25 mouse cellular contexts compared by ENCODE assay signal in the genomic region with DNA sequence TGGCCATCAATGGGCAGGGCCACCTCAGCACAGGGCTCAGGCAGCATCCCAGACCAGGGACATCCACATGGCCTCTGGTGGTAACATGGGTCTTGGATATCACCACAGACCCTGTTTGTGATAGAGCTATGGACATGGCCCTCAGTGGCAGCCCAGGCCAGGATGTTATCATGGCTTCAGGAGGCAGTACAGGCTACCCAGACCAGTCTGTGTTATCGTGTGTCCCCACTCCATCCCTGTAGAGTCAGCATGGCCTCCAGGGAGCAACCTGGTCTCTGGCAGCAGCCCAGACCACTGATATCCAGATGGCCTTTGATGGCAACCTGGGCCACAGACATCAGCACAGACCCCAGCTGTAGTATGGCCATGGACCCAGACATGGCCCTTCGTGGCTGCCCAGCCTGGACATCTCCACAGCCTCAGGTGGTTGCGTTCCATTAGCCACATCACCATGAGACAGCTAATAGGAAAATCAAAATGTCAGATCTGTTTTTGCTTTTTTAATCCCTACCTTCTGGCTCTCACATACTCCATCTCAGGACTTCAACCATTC. TPM values are rescaled to one million over a fixed set of nuclear protein-coding genes. Genes with fewer than 3 reads are reported as not detected.
A peak's percentile ranks its signal among the peaks of the same experiment; 100 is the strongest.
DNase-seq lines count a peak whose midpoint lies in the region; ATAC-seq and TF ChIP-seq lines count a peak whose summit lies in the region.
"Had no signal": no experiment of that assay in that cellular context is flagged by ENCODE, and none has a peak within 500 bp of the region (broad histone marks: within the 10 kb centered on the region; RNA-seq: fewer than 3 reads in every experiment).

No protein-coding gene starts in this region.

- no peak overlapping the region for H3K9ac ChIP-seq in heart, embryonic 14.5 days (ENCODE audit: low read length)
- H3K9ac ChIP-seq in liver, embryonic 12.5 days = no peak overlapping the region
- H3K9ac ChIP-seq in liver, postnatal 0 days (replicated peaks) = no peak overlapping the region
- H3K9ac ChIP-seq in neural tube, embryonic 14.5 days (replicated peaks; ENCODE audit: low read depth, low read length) = no peak overlapping the region
- H3K9ac ChIP-seq: liver, embryonic 14.5 days; lung, embryonic 14.5 days had no signal

- H3K36me3 ChIP-seq in heart, embryonic 14.5 days (ENCODE audit: control insufficient read depth, insufficient read depth, low read length) = no peaks in the 10 kb centered on the region
- no peaks in the 10 kb centered on the region for H3K36me3 ChIP-seq in liver, embryonic 12.5 days
- H3K36me3 ChIP-seq in liver, postnatal 0 days (replicated peaks; ENCODE audit: insufficient read depth, low read length) = no peaks in the 10 kb centered on the region
- no peaks in the 10 kb centered on the region for H3K36me3 ChIP-seq in neural tube, embryonic 14.5 days (ENCODE audit: control insufficient read depth, insufficient read depth, low read length)

- H3K27me3 ChIP-seq in heart, embryonic 14.5 days (ENCODE audit: control insufficient read depth, insufficient read depth, low read length) = no peaks in the 10 kb centered on the region
- no peaks in the 10 kb centered on the region for H3K27me3 ChIP-seq in liver, embryonic 12.5 days (replicated peaks)
- no peaks in the 10 kb centered on the region for H3K27me3 ChIP-seq in liver, postnatal 0 days (ENCODE audit: insufficient read depth, low read length)
- H3K27me3 ChIP-seq in neural tube, embryonic 14.5 days (ENCODE audit: control insufficient read depth, insufficient read depth, low read length) = no peaks in the 10 kb centered on the region
- H3K27me3 ChIP-seq: Patski had no signal

- ATAC-seq in heart, embryonic 14.5 days (ENCODE audit: insufficient number of reproducible peaks, insufficient read depth, low FRiP score, low read depth) = 0 out of 2 replicates have a peak, but pooled peaks have one; percentile 31
- 0 out of 2 replicates have a peak, but pooled peaks have one; percentile 40 for ATAC-seq in liver, embryonic 12.5 days
- ATAC-seq in liver, postnatal 0 days = no peak
- peak; percentile 31; the same call in 1 of the 2 replicates for ATAC-seq in neural tube, embryonic 14.5 days (ENCODE audit: low read depth)
- ATAC-seq: forebrain, embryonic 14.5 days; intestine, embryonic 16.5 days; Patski had no signal

- TF ChIP-seq EP300 in liver, postnatal 0 days (IDR thresholded peaks at IDR 0.05; ENCODE audit: low read depth) = no peak

- no peak for TF ChIP-seq CTCF in liver, postnatal 0 days (IDR thresholded peaks at IDR 0.05; ENCODE audit: low read depth)

- DNase-seq in heart, adult 9 months (ENCODE audit: low spot score in 2 of 2) = no peak
- no peak for DNase-seq in liver, postnatal 0 days
- no peak for DNase-seq in neural tube, embryonic 10.5 days (ENCODE audit: extremely low spot score, low spot score)
- no peak for DNase-seq in retina, embryonic 14.5 days (ENCODE audit: low spot score)
- DNase-seq: adrenal gland, postnatal 10 days; cerebellum, adult 8-10 months; cerebellum, postnatal 25 days; gastrocnemius, postnatal 14 days; kidney, adult 9 months; kidney, postnatal 14 days; layer of hippocampus, adult 9-11 months; lung, embryonic 14.5 days; lung, postnatal 14 days; right cerebral cortex, postnatal 4 days; thymus, adult 2 months; thymus, postnatal 36 days had no signal

- 87% methylated on average over 3 of the region's 3 CpGs for WGBS in heart, embryonic 14.5 days
- 72% methylated on average over 3 of the region's 3 CpGs for WGBS in liver, embryonic 12.5 days (ENCODE audit: insufficient replicate concordance)
- 90% methylated on average over 3 of the region's 3 CpGs for WGBS in liver, postnatal 0 days (ENCODE audit: insufficient replicate concordance)
- WGBS in neural tube, embryonic 14.5 days = 94% methylated on average over 3 of the region's 3 CpGs

- no peaks in the 10 kb centered on the region for H3K9me3 ChIP-seq in heart, embryonic 14.5 days (ENCODE audit: control insufficient read depth, low read length)
- H3K9me3 ChIP-seq in liver, embryonic 12.5 days (replicated peaks) = no peaks in the 10 kb centered on the region
- H3K9me3 ChIP-seq in liver, postnatal 0 days (ENCODE audit: low read length) = no peaks in the 10 kb centered on the region
- no peaks in the 10 kb centered on the region for H3K9me3 ChIP-seq in neural tube, embryonic 14.5 days (ENCODE audit: control insufficient read depth, low read length)

- H3K4me3 ChIP-seq in heart, embryonic 14.5 days (ENCODE audit: control insufficient read depth in 1 of 2, insufficient read depth in 1 of 2, low read depth in 1 of 2, low read length in 2 of 2) = no peak overlapping the region
- H3K4me3 ChIP-seq in liver, embryonic 12.5 days = no peak overlapping the region
- H3K4me3 ChIP-seq in liver, postnatal 0 days (ENCODE audit: low read depth, low read length) = no peak overlapping the region
- no peak overlapping the region for H3K4me3 ChIP-seq in neural tube, embryonic 14.5 days (ENCODE audit: low read depth, low read length)

- no peaks in the 10 kb centered on the region for H3K4me1 ChIP-seq in heart, embryonic 14.5 days (ENCODE audit: control insufficient read depth in 2 of 2, insufficient read depth in 2 of 2, low read length in 2 of 2)
- no peaks in the 10 kb centered on the region for H3K4me1 ChIP-seq in liver, embryonic 12.5 days
- no peaks in the 10 kb centered on the region for H3K4me1 ChIP-seq in liver, postnatal 0 days (ENCODE audit: insufficient read depth)
- no peaks in the 10 kb centered on the region for H3K4me1 ChIP-seq in neural tube, embryonic 14.5 days (ENCODE audit: control insufficient read depth, insufficient read depth, low read length)

- H3K27ac ChIP-seq in heart, embryonic 14.5 days (replicated peaks in 1 of 2; ENCODE audit: control insufficient read depth in 1 of 2, insufficient read depth in 1 of 2, low read depth in 2 of 2, low read length in 2 of 2) = no peak overlapping the region
- H3K27ac ChIP-seq in liver, embryonic 12.5 days = no peak overlapping the region
- no peak overlapping the region for H3K27ac ChIP-seq in liver, postnatal 0 days (ENCODE audit: low read depth)
- H3K27ac ChIP-seq in neural tube, embryonic 14.5 days (ENCODE audit: low read depth, low read length) = no peak overlapping the region
- H3K27ac ChIP-seq: liver, embryonic 14.5 days; stomach, postnatal 0 days had no signal

- no peak overlapping the region for H3K4me2 ChIP-seq in heart, embryonic 14.5 days (ENCODE audit: low read length)
- H3K4me2 ChIP-seq in liver, embryonic 12.5 days = no peak overlapping the region
- H3K4me2 ChIP-seq in liver, postnatal 0 days (ENCODE audit: low read depth, low read length) = no peak overlapping the region
- H3K4me2 ChIP-seq in neural tube, embryonic 14.5 days (ENCODE audit: low read depth, low read length) = no peak overlapping the region
- H3K4me2 ChIP-seq: heart, embryonic 11.5 days; lung, embryonic 14.5 days had no signal

RNA-seq across cellular contexts. Expression of gene Cfap300, which starts 30.7 kb away (rescaled TPM):
- 7.0 and 7.6 TPM in 2 replicates for polyA plus RNA-seq in heart, embryonic 14.5 days (2014; fragmentation: Nextera tagmentation; extraction: Ambion mirVana)
- 2.7 and 2.8 TPM in 2 replicates for polyA plus RNA-seq in liver, embryonic 12.5 days (2016; fragmentation: Nextera tagmentation; extraction: Ambion mirVana)
- 0.58 and 0.90 TPM in 2 replicates for polyA plus RNA-seq in liver, postnatal 0 days (2015; fragmentation: Nextera tagmentation; extraction: Ambion mirVana)
- polyA plus RNA-seq in neural tube, embryonic 14.5 days (2014; fragmentation: Nextera tagmentation; extraction: Ambion mirVana) = 16.0 and 17.4 TPM in 2 replicates
